Mouse (Mus musculus): Measurements from ENCODE around the gene Zfp61. TPM values are rescaled to one million over a fixed set of nuclear protein-coding genes. Genes with fewer than 3 reads are reported as not detected.

Zfp61 gene
- polyA plus RNA-seq, 1 experiment from 2014 or later, result 16.6 TPM

DNA sequence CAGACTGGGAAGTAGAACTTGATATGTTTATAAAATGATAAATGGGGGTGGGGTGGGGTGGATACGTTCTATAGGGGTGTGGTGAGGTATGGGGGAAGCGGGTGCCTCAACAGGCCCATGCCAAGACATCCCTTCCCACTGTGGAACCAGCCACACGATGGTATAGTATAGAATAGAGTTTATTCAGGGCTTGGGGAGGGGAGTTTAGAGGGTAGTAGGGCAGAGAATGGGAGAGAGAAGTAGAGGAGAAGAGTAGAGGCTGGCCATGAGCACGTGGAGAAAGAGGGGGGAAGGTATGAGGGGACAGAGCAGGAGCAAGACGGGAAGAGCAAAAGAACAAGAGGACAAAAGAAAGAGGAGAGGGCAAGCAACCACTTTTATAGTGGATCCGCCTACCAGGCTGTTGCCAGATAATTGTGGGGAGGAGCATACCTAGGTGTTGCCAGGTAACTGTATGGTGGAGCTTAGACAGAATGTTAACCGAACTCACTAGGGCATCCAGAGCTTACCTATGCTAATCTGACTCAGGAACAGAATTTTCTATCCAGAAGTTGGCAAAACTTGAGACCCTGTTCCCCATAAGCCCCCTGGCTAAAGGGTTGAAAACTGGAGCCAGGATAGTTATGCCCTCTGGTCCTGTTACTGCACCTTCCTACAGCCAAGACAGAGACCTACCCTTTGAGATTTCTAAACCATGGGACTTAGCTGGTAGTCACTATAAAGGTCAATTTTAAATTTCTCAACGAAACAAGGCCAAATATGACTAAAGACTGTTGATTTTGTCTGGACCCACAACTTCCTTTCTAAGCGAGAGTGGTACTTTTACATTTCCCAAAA, 47.0 kb downstream of the Zfp61 start:
- ATAC-seq (replicated peaks; ENCODE audit: extremely low read depth, insufficient read depth, low FRiP score), result peak; percentile 50
- WGBS, result 59% methylated on average over 9 of the region's 9 CpGs
- peak overlapping the region; percentile 83 for H3K9ac ChIP-seq (ENCODE audit: low read length)

More for the DNA sequence above, 47.0 kb downstream of the Zfp61 start:
- Histone ChIP-seq H3K9me3 (replicated peaks; ENCODE audit: control insufficient read depth, low read length) (no peaks in the 10 kb centered on the region), H3K4me1 (ENCODE audit: control insufficient read depth, insufficient read depth, low read length) (0 out of 2 replicates have a peak, but pooled peaks cover 2% of the 10 kb centered on the region), H3K36me3 (ENCODE audit: control insufficient read depth, insufficient read depth) (no peaks in the 10 kb centered on the region), H3K4me3 (ENCODE audit: low read length) (peak overlapping the region; percentile 69), H3K4me2 (ENCODE audit: low read depth, low read length) (peak overlapping the region; percentile 82), H3K27ac (ENCODE audit: low read length) (no peak overlapping the region), H3K27me3 (ENCODE audit: control insufficient read depth, insufficient read depth, low read length) (no peaks in the 10 kb centered on the region)

Small RNA genes within 50 kb of the gene (microRNA-seq; reads per million reads assigned to microRNA genes)
- gene Gm27592, result not detected

Other genes with a start within 250 kb of the Zfp61 start
- gene Vmn1r183, start 248.0 kb downstream of the Zfp61 start, polyA plus RNA-seq (2015; fragmentation: Nextera tagmentation; extraction: Ambion mirVana), result 0.01 TPM in 1 of 2 replicates, not detected in the other
- 13.2 and 14.1 TPM in 2 replicates for gene Zfp180, start 219.3 kb downstream of the Zfp61 start, polyA plus RNA-seq (2015; fragmentation: Nextera tagmentation; extraction: Ambion mirVana)
- 5.2 and 6.0 TPM in 2 replicates for gene Zfp112, start 188.9 kb downstream of the Zfp61 start, polyA plus RNA-seq (2015; fragmentation: Nextera tagmentation; extraction: Ambion mirVana)
- gene Zfp235, start 167.1 kb downstream of the Zfp61 start, polyA plus RNA-seq (2015; fragmentation: Nextera tagmentation; extraction: Ambion mirVana), result 8.7 and 9.4 TPM in 2 replicates
- gene Zfp114, start 126.2 kb downstream of the Zfp61 start, polyA plus RNA-seq (2015; fragmentation: Nextera tagmentation; extraction: Ambion mirVana), result 2.1 and 3.3 TPM in 2 replicates
- 5.6 and 7.1 TPM in 2 replicates for gene Zfp111, start 89.8 kb downstream of the Zfp61 start, polyA plus RNA-seq (2015; fragmentation: Nextera tagmentation; extraction: Ambion mirVana)
- gene Zfp109, start 63.7 kb downstream of the Zfp61 start, polyA plus RNA-seq (2015; fragmentation: Nextera tagmentation; extraction: Ambion mirVana), result 3.6 TPM in 2 replicates
- 2.1 and 2.7 TPM in 2 replicates for gene Zfp108, start 46.4 kb downstream of the Zfp61 start, polyA plus RNA-seq (2015; fragmentation: Nextera tagmentation; extraction: Ambion mirVana)
- 5.8 and 6.7 TPM in 2 replicates for gene Zfp93, start 30.8 kb downstream of the Zfp61 start, polyA plus RNA-seq (2015; fragmentation: Nextera tagmentation; extraction: Ambion mirVana)
- 5.1 and 5.2 TPM in 2 replicates for gene Zfp94, start 15.4 kb upstream of the Zfp61 start, polyA plus RNA-seq (2015; fragmentation: Nextera tagmentation; extraction: Ambion mirVana)
- 0.17 and 0.30 TPM in 2 replicates for gene Tescl, start 32.7 kb upstream of the Zfp61 start, polyA plus RNA-seq (2015; fragmentation: Nextera tagmentation; extraction: Ambion mirVana)
- gene Lypd5, start 48.0 kb upstream of the Zfp61 start, polyA plus RNA-seq (2015; fragmentation: Nextera tagmentation; extraction: Ambion mirVana), result not detected in 2 replicates
- gene Kcnn4, start 69.0 kb upstream of the Zfp61 start, polyA plus RNA-seq (2015; fragmentation: Nextera tagmentation; extraction: Ambion mirVana), result 5.2 and 10.9 TPM in 2 replicates
- gene Smg9, start 98.4 kb upstream of the Zfp61 start, polyA plus RNA-seq (2015; fragmentation: Nextera tagmentation; extraction: Ambion mirVana), result 18.7 and 20.5 TPM in 2 replicates
- gene Irgc1, start 151.1 kb upstream of the Zfp61 start, polyA plus RNA-seq (2015; fragmentation: Nextera tagmentation; extraction: Ambion mirVana), result 0.29 TPM in 1 of 2 replicates, not detected in the other
- 8.1 and 8.8 TPM in 2 replicates for gene Plaur, start 161.3 kb upstream of the Zfp61 start, polyA plus RNA-seq (2015; fragmentation: Nextera tagmentation; extraction: Ambion mirVana)
- gene Cadm4, start 180.8 kb upstream of the Zfp61 start, polyA plus RNA-seq (2015; fragmentation: Nextera tagmentation; extraction: Ambion mirVana), result 1.2 and 1.3 TPM in 2 replicates
- gene Zfp428, start 205.8 kb upstream of the Zfp61 start, polyA plus RNA-seq (2015; fragmentation: Nextera tagmentation; extraction: Ambion mirVana), result 40.9 and 43.0 TPM in 2 replicates
- 0.26 and 0.35 TPM in 2 replicates for gene AC161166.1, start 211.2 kb upstream of the Zfp61 start, polyA plus RNA-seq (2015; fragmentation: Nextera tagmentation; extraction: Ambion mirVana)
- 6.1 and 6.8 TPM in 2 replicates for gene Irgq, start 229.5 kb upstream of the Zfp61 start, polyA plus RNA-seq (2015; fragmentation: Nextera tagmentation; extraction: Ambion mirVana)
- 0.17 TPM in 2 replicates for gene Pinlyp, start 244.9 kb upstream of the Zfp61 start, polyA plus RNA-seq (2015; fragmentation: Nextera tagmentation; extraction: Ambion mirVana)
- gene Xrcc1, start 245.1 kb upstream of the Zfp61 start, polyA plus RNA-seq (2015; fragmentation: Nextera tagmentation; extraction: Ambion mirVana), result 79.7 and 91.5 TPM in 2 replicates